Mouse (Mus musculus): ENCODE measurements around the gene Mbnl2. TPM values are rescaled to one million over a fixed set of nuclear protein-coding genes. Genes with fewer than 3 reads are reported as not detected.
A peak's percentile ranks its signal among the peaks of the same experiment; 100 is the strongest.

The Mbnl2 gene
- total and polyA plus RNA-seq, 3 experiments = 23.8 to 28.9 (median 23.9) TPM

DNA sequence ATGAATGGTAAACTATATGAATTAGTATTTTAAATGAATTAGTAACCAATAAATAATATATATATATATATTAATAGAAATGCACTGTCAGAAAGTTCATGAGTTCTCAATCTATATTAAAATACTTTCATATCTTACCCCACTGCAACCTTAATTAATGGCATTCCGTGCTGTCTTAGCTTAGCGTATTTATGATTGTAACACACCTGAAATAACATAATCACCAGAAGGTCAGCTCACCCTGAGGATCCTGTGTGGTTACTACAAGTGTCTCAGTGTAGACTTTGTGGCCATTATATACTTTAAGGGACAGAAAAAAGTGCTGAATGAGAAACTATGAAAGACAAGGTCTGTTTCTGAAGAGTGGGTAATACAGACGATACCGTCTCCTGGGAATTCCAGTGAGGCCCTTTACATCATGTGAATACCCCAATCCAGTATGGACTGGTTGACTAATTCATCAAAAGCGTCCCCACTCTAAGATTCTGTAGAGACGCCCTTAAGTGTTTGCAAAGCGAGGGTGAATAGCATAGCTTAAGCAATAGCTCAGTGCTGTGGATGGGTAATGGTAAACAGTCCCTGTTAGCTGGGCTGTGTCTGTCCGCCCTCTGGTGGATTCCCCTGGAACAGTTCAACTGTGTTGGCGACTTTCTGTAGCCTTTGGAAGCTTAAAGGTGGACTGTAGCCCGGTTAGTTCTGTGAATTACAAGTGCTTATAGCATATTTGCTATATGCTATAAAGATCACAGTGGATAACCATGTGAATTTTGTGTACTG is 122.6 kb downstream of the Mbnl2 start:
- in situ Hi-C loops (cut with MboI; ENCODE audit: low pct_ligation_motif_present, low pct_unique_long_range_greater_than_20kb, low sequenced_read_pairs) = loop anchor here (10.0 kb wide), 1 partner anchor 123 kb away; the partner anchor contains the start of gene Mbnl2
- H3K27me3 ChIP-seq (replicated peaks) = no peaks in the 10 kb centered on the region
- H3K9me3 ChIP-seq (replicated peaks; ENCODE audit: low read length) = no peaks in the 10 kb centered on the region
- no peak overlapping the region for H3K4me3 ChIP-seq (replicated peaks in 1 of 3; ENCODE audit: low read depth in 2 of 3, low read length in 2 of 3, poor library complexity in 1 of 3)
- no peak overlapping the region for H3K27ac ChIP-seq (ENCODE audit: insufficient read depth, low read depth)
- DNase-seq (ENCODE audit: extremely low read depth) = peak; percentile 68
- H3K4me1 ChIP-seq (ENCODE audit: control insufficient read depth in 1 of 2, insufficient read depth in 2 of 2) = peaks cover 0 to 12% of the 10 kb centered on the region in 2 experiments; a peak in 1 of 4 replicates
- no peaks in the 10 kb centered on the region; the same call in 1 of the 2 replicates for H3K79me2 ChIP-seq (replicated peaks; ENCODE audit: control insufficient read depth, extremely low read depth, insufficient read depth, poor library complexity, severe bottlenecking)
- dilution Hi-C loops (cut with MboI; ENCODE audit: extremely low pct_ligation_motif_present, extremely low pct_unique_long_range_greater_than_20kb, low sequenced_read_pairs) = no loop called here
- H3K36me3 ChIP-seq (replicated peaks in 1 of 2; ENCODE audit: control insufficient read depth in 1 of 2, insufficient read depth in 1 of 2, low read length in 1 of 2) = peaks cover 39 to 70% of the 10 kb centered on the region in 2 experiments
- no peak overlapping the region for H3K4me2 ChIP-seq (ENCODE audit: insufficient read depth, low read depth, poor library complexity, severe bottlenecking)
- H3K9ac ChIP-seq (ENCODE audit: insufficient read depth, low read depth) = no peak overlapping the region
- TF ChIP-seq SMC3 (IDR thresholded peaks at IDR 0.05; ENCODE audit: low read depth, low read length) (peak; percentile 93), ZC3H11A (IDR thresholded peaks at IDR 0.05; ENCODE audit: low read depth, low read length) (peak; percentile 47), PAX5 (IDR thresholded peaks at IDR 0.05; ENCODE audit: low read length) (no peak), MAX (IDR thresholded peaks at IDR 0.05; ENCODE audit: low read length) (no peak), ETS1 (conservative IDR thresholded peaks at IDR 0.05; ENCODE audit: low read depth, low read length) (no peak), E2F4 (IDR thresholded peaks at IDR 0.05; ENCODE audit: insufficient replicate concordance, low read depth, low read length) (no peak), ZKSCAN1 (IDR thresholded peaks at IDR 0.05; ENCODE audit: borderline replicate concordance, low read depth, low read length) (no peak), BHLHE40 (IDR thresholded peaks at IDR 0.05; ENCODE audit: low read depth, low read length) (no peak), RAD21 (IDR thresholded peaks at IDR 0.05; ENCODE audit: low read depth, low read length) (peak; percentile 92), MEF2A (IDR thresholded peaks at IDR 0.05; ENCODE audit: borderline replicate concordance, low read depth, low read length) (no peak), CTCF (conservative IDR thresholded peaks at IDR 0.05 in 1 of 2, IDR thresholded peaks at IDR 0.05 in 1 of 2; ENCODE audit: low read depth in 2 of 2, low read length in 2 of 2) (peak; percentile 71 to 94), UBTF (IDR thresholded peaks at IDR 0.05; ENCODE audit: low read depth, low read length) (no peak), JUN (IDR thresholded peaks at IDR 0.05; ENCODE audit: insufficient read depth, low read depth, low read length) (no peak)

DNA sequence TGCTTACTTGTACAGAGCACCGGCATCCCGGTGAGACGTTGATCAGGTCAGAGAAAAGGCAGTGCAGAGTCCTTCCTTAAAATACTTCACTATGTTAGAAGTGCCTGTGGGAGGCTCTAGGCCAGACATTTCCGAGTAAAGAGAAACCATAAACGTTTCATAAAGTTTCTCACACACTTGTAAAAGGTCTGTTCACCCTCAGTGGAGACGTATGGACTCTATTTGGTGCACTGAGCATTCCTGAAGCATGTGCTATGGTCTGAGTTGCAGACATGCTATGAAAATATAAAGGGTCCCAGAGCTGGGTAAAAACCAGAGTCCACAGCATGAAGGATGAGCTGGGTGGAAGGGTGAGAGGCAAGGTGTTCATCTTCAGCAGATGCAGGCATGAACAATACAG is 124.1 kb downstream of the Mbnl2 start:
- H3K27me3 ChIP-seq (replicated peaks) = no peaks in the 10 kb centered on the region
- H3K4me1 ChIP-seq (ENCODE audit: control insufficient read depth in 1 of 2, insufficient read depth in 2 of 2) = peaks cover 0 to 22% of the 10 kb centered on the region in 2 experiments; a peak in 2 of 4 replicates
- no peaks in the 10 kb centered on the region; the same call in 1 of the 2 replicates for H3K79me2 ChIP-seq (replicated peaks; ENCODE audit: control insufficient read depth, extremely low read depth, insufficient read depth, poor library complexity, severe bottlenecking)
- TF ChIP-seq KAT2A (IDR thresholded peaks at IDR 0.05; ENCODE audit: insufficient replicate concordance, low read length) (no peak), CTCF (conservative IDR thresholded peaks at IDR 0.05 in 1 of 2, IDR thresholded peaks at IDR 0.05 in 1 of 2; ENCODE audit: low read depth in 2 of 2, low read length in 2 of 2) (no peak), CHD1 (IDR thresholded peaks at IDR 0.05; ENCODE audit: low read depth, low read length) (no peak), IRF4 (IDR thresholded peaks at IDR 0.05; ENCODE audit: low read depth, low read length) (no peak)
- no peak overlapping the region for H3K4me3 ChIP-seq (replicated peaks in 1 of 3; ENCODE audit: low read depth in 2 of 3, low read length in 2 of 3, poor library complexity in 1 of 3)
- in situ Hi-C loops (cut with MboI; ENCODE audit: low pct_ligation_motif_present, low pct_unique_long_range_greater_than_20kb, low sequenced_read_pairs) = loop anchor here (10.0 kb wide), 2 partner anchors 125 to 265 kb away; partner anchors contain the start of gene Mbnl2
- no peak for DNase-seq (ENCODE audit: extremely low read depth)
- no peaks in the 10 kb centered on the region for H3K9me3 ChIP-seq (replicated peaks; ENCODE audit: low read length)
- H3K4me2 ChIP-seq (ENCODE audit: insufficient read depth, low read depth, poor library complexity, severe bottlenecking) = no peak overlapping the region
- no peak overlapping the region for H3K9ac ChIP-seq (ENCODE audit: insufficient read depth, low read depth)
- dilution Hi-C loops (cut with MboI; ENCODE audit: extremely low pct_ligation_motif_present, extremely low pct_unique_long_range_greater_than_20kb, low sequenced_read_pairs) = no loop called here
- peaks cover 45 to 74% of the 10 kb centered on the region in 2 experiments for H3K36me3 ChIP-seq (replicated peaks in 1 of 2; ENCODE audit: control insufficient read depth in 1 of 2, insufficient read depth in 1 of 2, low read length in 1 of 2)
- no peak overlapping the region for H3K27ac ChIP-seq (ENCODE audit: insufficient read depth, low read depth)

Data from CH12.LX (cell line).